Mouse (Mus musculus): Measurements from ENCODE around the gene Sept1.

The Sept1 gene

DNA sequence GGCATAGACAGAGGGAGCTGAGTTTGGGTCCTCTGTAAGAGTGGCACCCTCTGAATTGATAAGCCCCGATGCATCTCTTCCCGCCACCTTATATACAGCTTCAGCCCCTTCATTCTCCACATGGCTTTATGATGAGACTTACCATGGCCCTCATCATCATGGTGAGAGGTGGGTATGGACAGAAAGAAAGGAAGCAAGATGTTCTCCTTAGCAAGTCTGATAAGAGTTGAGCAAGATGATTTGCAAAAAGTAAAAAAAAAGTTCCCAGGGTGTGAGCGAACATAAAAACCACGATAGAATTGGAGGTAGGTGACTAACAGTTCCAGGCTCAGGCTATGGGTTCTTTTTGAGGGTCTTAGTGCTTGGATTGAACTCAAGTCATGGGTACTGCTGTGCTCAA lies 14.3 kb downstream of the Sept1 start:
- DNase-seq (ENCODE audit: low spot score): no peak

DNA sequence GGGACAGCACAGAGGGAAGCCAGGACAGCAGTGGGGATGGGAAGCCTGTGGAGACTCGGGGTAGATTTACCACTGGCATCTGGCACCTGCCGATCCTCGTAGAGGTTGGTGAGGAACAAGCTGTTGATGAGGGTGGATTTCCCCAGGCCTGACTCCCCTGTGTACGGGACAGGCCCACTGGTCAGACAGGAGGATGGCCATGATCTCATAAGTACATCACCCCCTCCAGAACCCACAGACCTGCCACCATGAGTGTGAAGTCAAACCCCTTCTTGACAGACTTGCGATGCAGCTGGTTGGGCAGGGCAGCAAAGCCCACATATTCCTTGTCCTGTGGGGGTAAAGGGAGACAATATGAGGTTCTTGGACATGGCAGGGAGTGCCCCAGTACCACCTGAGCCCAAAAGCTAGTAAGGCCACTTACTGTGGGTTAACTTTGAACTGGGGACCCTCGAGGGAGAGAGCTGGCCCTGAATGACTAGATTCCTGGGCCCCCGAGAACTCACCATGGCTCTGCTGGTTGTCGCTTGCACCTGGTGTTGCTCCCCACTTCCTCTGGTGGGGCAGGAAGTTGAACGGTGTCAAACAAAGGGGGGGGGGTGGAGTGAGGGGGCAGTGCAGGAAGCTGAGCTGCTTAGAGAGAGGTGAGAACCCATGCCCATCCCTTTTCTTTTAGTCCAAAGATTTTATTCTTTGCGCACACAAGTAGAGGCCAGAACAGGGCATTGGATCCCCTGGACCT lies 14.9 kb downstream of the Sept1 start:
- no peak for DNase-seq (ENCODE audit: low spot score)

DNA sequence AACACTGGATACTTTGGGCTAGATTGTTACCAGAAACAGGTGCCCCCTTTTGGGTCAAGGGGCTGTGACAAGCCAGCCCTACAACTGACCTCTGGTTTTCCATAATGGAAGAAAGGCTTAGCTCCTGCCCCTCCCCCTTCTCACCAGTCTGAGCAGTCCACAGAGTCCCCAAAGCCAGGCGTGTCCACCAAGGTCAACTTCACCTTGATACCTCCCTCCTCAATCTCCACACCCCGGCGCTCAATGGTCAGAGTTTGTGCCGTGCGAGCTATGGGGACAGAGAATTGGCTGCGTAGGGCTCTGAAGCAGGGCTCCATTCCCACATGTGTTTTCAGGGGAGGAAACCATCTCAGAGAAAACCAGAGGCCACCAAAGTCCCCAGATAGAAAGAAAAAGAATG lies 15.5 kb downstream of the Sept1 start:
- DNase-seq (ENCODE audit: low spot score): no peak

DNA sequence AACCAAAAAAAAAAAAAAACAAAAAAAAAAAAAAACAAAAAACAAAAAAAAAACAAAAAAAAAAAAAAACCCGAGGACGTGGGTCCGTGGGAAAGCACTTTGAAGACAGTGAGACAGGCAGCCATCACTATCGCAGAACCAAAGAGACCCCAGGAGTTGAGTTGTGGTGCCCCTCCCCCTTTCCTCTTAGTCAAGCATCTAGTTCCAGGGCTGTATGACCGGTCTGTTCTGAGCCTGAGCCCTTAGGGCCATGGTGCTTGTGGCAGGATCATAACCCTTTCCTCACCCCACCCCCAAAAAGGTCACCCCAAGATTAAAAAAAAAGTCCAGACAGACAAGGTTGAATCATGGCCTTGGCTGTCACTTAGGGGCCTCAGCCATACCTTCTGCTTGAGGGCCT lies 16.6 kb downstream of the Sept1 start:
- no peak for DNase-seq (ENCODE audit: low spot score)

- peak; percentile 67 for DNase-seq (ENCODE audit: low spot score)
Observed at GRCm38 (mm10) chr7:127214981-127215871, 17.7 kb downstream of the Sept1 start.

DNA sequence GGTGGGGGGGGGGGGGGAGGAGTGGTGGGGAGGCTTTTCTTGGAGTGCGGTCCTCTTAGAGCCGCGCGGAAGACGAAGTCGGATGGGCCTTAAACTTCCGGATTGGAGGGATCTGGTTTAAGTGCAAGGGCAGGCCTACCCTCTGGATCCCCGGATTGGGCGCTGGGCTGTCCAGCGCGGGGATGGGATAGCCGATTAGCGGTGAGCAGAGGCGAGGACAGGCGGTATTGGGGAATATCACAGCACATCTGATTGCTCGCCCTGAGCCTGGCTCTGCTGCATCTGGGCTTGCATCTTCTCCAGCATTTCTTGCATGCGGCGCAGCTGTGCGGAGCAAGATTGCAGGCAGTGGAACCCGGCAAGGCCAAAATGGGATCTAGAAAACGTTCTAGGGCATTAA lies 18.4 kb downstream of the Sept1 start:
- DNase-seq (ENCODE audit: low spot score): no peak

DNA sequence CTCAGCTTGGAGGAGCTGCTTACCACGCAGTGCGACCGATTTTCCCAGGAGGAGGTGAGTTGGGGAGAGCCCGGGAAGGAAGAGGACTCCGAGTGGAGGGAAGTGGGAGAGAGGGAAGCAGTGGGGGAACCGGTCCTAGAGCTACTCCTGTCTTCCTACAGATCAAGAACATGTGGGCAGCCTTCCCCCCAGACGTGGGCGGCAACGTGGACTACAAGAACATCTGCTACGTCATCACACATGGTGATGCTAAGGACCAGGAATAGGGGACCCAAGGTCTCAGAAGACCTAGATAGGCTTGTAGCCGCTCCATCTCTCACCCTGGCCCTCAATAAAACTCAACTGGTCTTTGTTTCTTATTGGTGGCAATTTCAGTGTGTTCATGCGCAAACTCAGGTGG lies 19.0 kb downstream of the Sept1 start:
- DNase-seq (ENCODE audit: low spot score): no peak

DNA sequence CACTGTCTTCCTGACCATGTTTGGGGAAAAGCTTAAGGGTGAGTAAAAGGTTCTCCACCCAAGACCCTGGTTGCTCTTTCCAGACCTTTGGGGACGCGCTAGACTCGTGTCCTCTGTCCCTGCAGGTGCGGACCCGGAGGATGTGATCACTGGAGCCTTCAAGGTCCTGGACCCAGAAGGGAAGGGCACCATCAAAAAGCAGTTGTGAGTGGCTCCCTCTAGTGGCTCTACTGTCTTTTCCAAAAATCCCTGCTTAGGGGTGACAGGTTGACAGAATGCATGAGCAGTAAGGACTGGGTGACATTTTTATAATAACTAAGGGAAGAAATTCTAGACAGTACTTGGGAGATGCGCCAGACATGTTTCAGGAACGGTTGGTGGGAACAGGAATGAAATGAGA lies 19.4 kb downstream of the Sept1 start:
- no peak for DNase-seq (ENCODE audit: low spot score)

GRCm38 (mm10) chr7:127212432-127213250 lies 20.3 kb downstream of the Sept1 start:
- DNase-seq (ENCODE audit: low spot score): no peak

DNA sequence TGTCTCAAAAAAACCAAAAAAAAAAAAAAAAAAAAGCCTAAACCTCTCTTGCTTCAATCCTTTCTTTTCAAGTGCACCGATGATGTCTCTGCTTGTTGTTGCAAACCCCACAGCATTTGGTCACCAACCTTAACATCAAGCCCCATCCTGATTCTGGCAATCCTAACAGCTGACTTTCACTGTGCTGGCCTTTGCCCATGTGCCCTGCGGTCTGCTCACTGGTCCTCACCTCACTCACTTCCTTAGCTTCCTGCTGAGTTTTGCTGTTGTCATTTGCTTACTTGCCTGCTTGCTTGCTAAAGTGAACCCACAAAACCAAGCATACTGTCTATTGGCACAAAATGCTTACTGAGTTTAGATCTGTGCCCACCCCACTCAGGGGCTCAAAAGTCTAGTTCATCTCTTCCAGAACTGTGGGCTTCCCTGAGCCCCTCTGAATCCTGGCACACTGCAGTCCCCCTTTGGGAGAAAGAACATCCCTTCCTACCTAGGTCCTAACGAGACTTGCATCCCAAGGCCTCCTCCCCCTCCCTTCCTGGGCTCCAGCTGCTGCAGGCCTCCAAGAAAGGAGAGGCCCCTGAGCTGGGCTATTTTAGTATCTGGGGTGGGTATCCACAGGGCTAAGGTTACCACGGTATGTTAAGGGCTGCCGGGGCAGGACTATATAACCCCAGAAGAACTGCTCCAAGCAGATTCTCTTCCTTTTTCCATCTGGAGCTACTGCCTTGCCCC lies 21.8 kb downstream of the Sept1 start:
- DNase-seq (ENCODE audit: low spot score): no peak

DNA sequence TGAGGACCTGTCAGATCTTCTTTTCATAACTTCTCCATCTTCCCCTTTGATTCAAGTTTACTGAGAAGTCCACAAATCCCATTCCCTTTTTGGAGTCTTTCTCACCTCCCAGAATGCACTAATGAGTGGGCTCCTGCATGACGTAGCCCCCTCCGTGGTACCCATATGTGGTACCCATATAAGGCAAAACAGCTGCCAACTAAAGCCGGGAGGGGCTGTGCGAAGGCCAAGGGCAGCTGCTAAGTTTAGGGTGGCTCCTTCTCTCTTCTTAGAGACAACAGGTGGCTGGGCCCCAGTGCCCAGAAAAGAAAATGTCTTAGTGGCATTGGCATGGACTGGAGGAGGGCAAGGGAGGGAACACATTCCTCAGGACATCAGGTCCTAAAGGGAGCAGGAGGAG lies 22.7 kb downstream of the Sept1 start:
- no peak for DNase-seq (ENCODE audit: low spot score)

- DNase-seq (ENCODE audit: low spot score): no peak
Observed at GRCm38 (mm10) chr7:127209851-127210250, 23.1 kb downstream of the Sept1 start.

DNA sequence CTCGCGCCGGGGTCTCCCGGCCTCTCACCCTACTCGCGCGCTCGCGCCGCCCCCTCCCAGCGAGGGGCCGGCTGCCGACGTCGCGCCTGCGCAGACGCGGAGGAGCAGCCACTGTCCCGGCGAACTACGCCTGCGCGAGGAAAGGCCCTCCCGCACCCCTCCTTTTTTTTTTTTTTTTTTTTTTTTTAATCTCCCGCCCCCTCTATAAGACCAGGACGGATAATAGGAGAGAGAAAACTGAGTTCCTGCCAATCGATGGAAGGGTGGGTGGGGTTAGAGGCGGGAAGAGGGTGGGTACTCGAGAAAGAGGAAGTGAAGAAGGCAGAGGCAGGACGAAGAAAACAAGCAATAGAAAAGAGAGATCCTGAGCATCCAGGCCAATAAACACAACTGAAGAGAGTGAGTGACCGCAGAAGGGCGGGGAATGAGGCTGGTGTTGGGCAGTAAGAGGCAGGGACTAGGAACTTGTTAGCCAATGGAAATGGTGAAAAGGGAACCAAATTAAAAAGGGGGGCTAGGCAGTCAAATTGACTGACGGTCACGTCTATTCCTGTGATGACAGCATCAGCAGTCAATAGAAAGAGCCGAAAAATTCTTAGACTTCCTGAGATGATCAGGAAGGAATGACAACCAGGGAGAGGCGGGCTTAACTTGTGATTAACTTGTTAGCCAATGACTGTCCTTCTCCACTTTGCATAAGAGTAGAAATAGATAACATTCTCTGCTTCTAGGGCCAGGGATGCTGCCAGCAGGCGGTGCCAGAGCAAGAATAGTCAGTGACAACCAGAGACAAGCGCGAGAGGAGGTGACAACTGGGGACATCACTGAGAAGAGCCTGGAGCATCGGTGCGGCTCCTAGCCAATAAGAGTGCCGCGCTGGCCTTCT lies 24.1 kb downstream of the Sept1 start, which contains the start of gene Mylpf:
Mylpf (plus strand) TSS at position 338 of the 886 bp plus-strand sequence.
- DNase-seq (ENCODE audit: low spot score): peak; percentile 92

DNA sequence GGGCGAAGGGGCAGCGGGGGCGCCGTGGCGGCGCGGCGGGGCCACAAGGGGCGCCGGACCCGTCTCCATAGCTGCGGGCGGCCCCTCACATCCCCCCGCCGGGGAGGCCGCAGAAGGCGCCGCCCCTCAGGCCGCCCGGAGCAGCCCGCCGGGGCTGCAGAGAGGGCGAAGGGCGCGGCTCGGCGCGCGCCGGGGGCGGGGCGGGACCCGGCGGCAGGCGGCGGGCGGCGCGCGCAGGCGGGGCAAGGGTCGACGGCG lies 24.7 kb downstream of the Sept1 start, which contains the start of gene Tbc1d10b:
Tbc1d10b (minus strand) TSS at position 174 of the 258 bp plus-strand sequence.
- DNase-seq (ENCODE audit: low spot score): no peak

DNA sequence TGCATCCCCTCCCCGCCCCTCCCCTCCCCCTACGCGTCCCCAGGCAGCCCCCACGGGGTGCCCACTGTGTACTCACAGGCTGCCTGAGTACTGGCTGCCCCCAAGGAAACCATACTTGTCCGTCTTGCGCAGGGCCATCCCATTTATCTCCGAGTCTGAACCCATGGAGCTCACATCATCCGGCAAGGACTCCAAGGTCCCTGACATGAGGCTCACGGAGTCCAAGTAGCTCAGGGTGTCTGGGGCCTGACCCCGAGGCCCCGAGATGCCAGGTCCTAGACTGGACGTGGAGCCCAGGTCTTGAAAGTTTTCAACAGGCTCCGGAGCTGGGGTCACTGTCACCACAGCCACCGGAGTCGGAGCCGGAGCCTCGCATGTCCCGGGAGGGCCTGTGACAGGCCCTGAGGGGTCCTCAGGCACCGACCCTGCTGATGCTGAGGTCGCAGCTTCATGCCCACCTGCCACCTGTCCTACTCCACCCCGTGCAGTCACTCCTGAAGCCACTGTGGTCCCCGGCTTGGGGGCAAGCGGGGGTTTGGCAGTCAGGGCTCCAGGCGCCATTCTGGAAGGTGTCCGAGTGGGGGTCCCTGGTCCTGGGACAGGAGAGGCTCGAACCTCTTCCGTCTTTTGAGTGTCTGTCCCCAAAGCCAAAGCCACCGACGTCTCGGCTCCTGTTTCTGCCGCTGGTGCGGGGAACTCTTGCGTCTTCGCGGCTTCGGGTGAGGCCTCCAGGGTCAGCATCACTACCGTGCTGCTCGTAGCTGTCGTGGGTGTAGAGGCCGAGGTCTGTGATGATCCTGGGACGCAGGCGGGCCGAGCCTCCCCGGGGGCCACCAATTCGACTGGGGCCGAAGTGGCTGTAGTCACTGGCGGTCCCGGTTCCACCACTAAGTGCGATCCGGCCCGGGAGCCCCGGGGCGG lies 25.3 kb downstream of the Sept1 start:
- DNase-seq (ENCODE audit: low spot score): no peak

GRCm38 (mm10) chr7:127206606-127207005 lies 26.3 kb downstream of the Sept1 start:
- no peak for DNase-seq (ENCODE audit: low spot score)

- DNase-seq (ENCODE audit: low spot score): no peak
Observed at GRCm38 (mm10) chr7:127196484-127196883, 36.4 kb downstream of the Sept1 start.

- DNase-seq (ENCODE audit: low spot score): peak; percentile 96
Observed at GRCm38 (mm10) chr7:127195544-127196295, 37.2 kb downstream of the Sept1 start, which contains the start of gene Cd2bp2. Gene Cd2bp2, minus strand, starts transcription at chr7:127196050.

- DNase-seq (ENCODE audit: low spot score): no peak
Observed at GRCm38 (mm10) chr7:127194633-127195029, 38.3 kb downstream of the Sept1 start.
